Mouse (Mus musculus) cerebellum, adult 2 months (tissue): ENCODE measurements around the gene Dmrtb1. TPM values are rescaled to one million over a fixed set of nuclear protein-coding genes. Genes with fewer than 3 reads are reported as not detected.

Experiments
- DNase-seq, 2 experiments: peaks; one replicate each; pipeline ENCODE4 v3.0.0; 2021
- H3K27ac ChIP-seq: fragments of 200-500 bp; 2 replicates; pipeline ENCODE4 v1.5.1; 2012; ENCODE audit warnings: low read length, control low read depth, inconsistent platforms; ENCODE audit not compliant: insufficient read depth
- H3K27me3 ChIP-seq: fragments of 200-500 bp; 2 replicates; pipeline ENCODE4 v1.6.1; 2012; ENCODE audit warnings: inconsistent platforms, mild to moderate bottlenecking, low read length, moderate library complexity; ENCODE audit not compliant: control insufficient read depth, insufficient read depth
- H3K4me1 ChIP-seq: fragments of 200-500 bp; 2 replicates; pipeline ENCODE4 v1.6.1; 2011; ENCODE audit warnings: low read length; ENCODE audit not compliant: control insufficient read depth, insufficient read depth
- H3K4me3 ChIP-seq: fragments of 200-500 bp; replicated peaks from 2 replicates; pipeline ENCODE3; 2011; ENCODE audit warnings: mild to moderate bottlenecking, low read depth, low read length, control low read depth; ENCODE audit not compliant: insufficient read depth
- CTCF ChIP-seq: fragments of 200-500 bp; IDR thresholded peaks from 2 replicates; pipeline ENCODE4 v1.5.1; 2011; ENCODE audit warnings: low read depth, mild to moderate bottlenecking, control low read depth, low read length, moderate library complexity, borderline replicate concordance; ENCODE audit not compliant: insufficient read depth
- POLR2A ChIP-seq: fragments of 200-500 bp; IDR thresholded peaks from 2 replicates; pipeline ENCODE4 v1.6.1; 2011; ENCODE audit warnings: low read length, control low read depth, borderline replicate concordance; ENCODE audit not compliant: insufficient read depth
- WGBS: fragments of 180-500 bp; shearing (Covaris S2); methylation state at CpG from one replicate; pipeline ENCODE4 v1.1.7; 2018; 5-methylcytosine and 5-hydroxymethylcytosine counted together
- polyA plus RNA-seq: library from polyadenylated mRNA; depleted of rRNA; stranded (reverse); fragments of >200 nt; gene quantifications from 2 replicates; pipeline ENCODE4 v1.2.3, GENCODE M21; 2012; rRNA removed

Dmrtb1 gene
- polyA plus RNA-seq, result 0.47 and 0.51 TPM in 2 replicates

GRCm38 (mm10) chr4:107684130-107684529 lies at the start of gene Dmrtb1:
TSS of gene Dmrtb1 (minus strand) at chr4:107684230.
- Histone ChIP-seq H3K4me3 (no peak within 1 kb of the TSS), H3K27ac (no peak within 1 kb of the TSS), H3K27me3 (no peaks in the 10 kb centered on the region), H3K4me1 (no peaks in the 10 kb centered on the region)
- no peak for TF ChIP-seq CTCF
- no peak for TF ChIP-seq POLR2A
- 95% methylated on average over 14 of the region's 14 CpGs for WGBS
- DNase-seq, result no peak

- 68% methylated on average over 3 of the region's 3 CpGs for WGBS
- Histone ChIP-seq H3K4me3 (no peak overlapping the region), H3K27me3 (no peaks in the 10 kb centered on the region), H3K4me1 (peaks cover 2% of the 10 kb centered on the region), H3K27ac (no peak overlapping the region)
- TF ChIP-seq POLR2A (no peak), CTCF (no peak)
- no peak for DNase-seq
Measured at GRCm38 (mm10) chr4:107733603-107734002, 49.6 kb upstream of the Dmrtb1 start.

DNA sequence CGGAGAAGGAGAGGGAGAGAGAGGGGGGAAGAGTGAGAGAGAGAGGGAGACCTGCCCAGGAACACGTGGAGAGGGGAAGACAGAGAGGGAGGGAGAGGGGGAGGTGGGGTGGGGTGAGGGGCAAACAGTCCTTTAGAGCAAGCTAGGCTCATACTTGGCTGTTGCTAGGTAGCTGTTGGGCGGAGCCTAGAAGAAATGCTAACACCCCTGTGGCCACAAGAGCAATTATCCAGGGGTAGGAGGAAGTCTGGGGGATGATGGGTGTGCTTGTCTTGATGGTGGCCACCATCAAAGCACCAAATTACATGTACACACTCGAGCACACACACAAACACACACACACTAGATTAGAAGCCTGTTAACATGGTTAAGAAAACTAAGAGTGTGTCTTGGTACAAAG lies 48.6 kb upstream of the Dmrtb1 start:
- H3K4me3 ChIP-seq, result no peak overlapping the region
- TF ChIP-seq CTCF (no peak), POLR2A (no peak)
- H3K27ac ChIP-seq, result no peak overlapping the region
- H3K27me3 ChIP-seq, result no peaks in the 10 kb centered on the region
- no peak for DNase-seq
- WGBS, result 66% methylated on average over 4 of the region's 4 CpGs
- no peaks in the 10 kb centered on the region for H3K4me1 ChIP-seq

DNA sequence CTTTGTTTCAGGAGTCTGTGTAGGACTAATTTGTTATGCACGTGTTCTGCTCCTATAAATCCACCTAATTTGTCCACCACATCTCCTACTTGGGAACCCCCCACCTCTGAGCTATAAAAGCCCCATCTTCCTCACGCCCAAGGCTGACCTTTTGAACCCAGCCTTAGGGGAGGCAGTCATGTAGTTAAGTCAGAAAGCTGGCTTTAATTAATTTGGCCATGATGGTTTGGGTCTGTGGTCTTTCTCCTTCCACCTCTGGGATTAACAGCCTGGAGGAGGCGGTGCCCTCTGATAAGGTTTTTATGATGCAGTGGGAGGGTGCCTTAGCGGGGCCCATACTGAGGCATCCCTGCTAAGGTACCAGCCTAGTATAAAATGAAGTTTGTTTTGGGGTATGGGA lies 48.2 kb upstream of the Dmrtb1 start:
- Histone ChIP-seq H3K4me1 (no peaks in the 10 kb centered on the region), H3K27ac (no peak overlapping the region), H3K4me3 (no peak overlapping the region), H3K27me3 (no peaks in the 10 kb centered on the region)
- TF ChIP-seq CTCF (no peak), POLR2A (no peak)
- no peak for DNase-seq
- 94% methylated on average over 4 of the region's 4 CpGs for WGBS

- H3K27me3 ChIP-seq, result no peaks in the 10 kb centered on the region
- WGBS, result 35% methylated on average over 8 of the region's 8 CpGs
- H3K4me1 ChIP-seq, result no peaks in the 10 kb centered on the region
- TF ChIP-seq CTCF (no peak), POLR2A (no peak)
- no peak for DNase-seq
- H3K27ac ChIP-seq, result no peak overlapping the region
- H3K4me3 ChIP-seq, result no peak overlapping the region
Measured at GRCm38 (mm10) chr4:107731088-107731465, 47.0 kb upstream of the Dmrtb1 start.

DNA sequence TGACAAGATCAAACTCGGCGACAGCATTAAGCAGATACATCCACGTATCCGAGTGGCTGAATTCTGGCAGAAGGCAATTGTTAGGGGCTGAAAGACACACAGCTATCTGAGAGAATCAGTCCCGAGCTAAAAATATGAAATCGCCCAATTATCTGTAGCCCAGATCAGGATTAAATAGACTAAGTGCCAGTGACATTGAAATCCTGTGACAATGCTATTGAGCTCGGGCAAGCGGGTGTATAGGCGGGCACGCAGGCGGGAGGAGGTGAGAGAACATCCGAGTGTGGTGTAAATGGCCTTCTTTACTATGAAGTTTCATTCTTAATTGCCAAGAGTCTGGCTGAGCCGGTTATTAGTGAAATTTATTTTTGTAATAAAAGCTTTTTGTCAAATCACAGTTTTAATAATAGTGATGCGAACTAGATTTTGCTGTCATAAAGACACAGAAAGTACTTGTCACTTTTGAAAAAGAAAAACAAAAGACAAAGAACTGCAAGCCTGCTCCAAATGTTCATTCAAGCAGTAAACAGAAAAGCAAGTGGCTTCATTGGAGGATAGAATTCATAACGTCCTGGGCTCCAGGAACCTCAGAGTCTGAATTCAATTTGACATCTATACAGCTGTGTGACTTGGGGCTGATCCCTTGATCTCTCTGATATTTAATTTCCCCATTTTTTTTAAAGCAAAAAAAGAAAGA lies 46.5 kb upstream of the Dmrtb1 start:
- no peak for TF ChIP-seq POLR2A
- TF ChIP-seq CTCF, result no peak
- Histone ChIP-seq H3K27me3 (no peaks in the 10 kb centered on the region), H3K27ac (no peak overlapping the region), H3K4me1 (no peaks in the 10 kb centered on the region), H3K4me3 (no peak overlapping the region)
- 67% methylated on average over 15 of the region's 15 CpGs for WGBS
- DNase-seq, result no peak

- no peaks in the 10 kb centered on the region for H3K27me3 ChIP-seq
- no peak for DNase-seq
- no peak overlapping the region for H3K4me3 ChIP-seq
- 25% methylated on average over 9 of the region's 9 CpGs for WGBS
- H3K27ac ChIP-seq, result no peak overlapping the region
- no peaks in the 10 kb centered on the region for H3K4me1 ChIP-seq
- TF ChIP-seq POLR2A (no peak), CTCF (no peak)
Measured at GRCm38 (mm10) chr4:107725432-107725831, 41.4 kb upstream of the Dmrtb1 start.

DNA sequence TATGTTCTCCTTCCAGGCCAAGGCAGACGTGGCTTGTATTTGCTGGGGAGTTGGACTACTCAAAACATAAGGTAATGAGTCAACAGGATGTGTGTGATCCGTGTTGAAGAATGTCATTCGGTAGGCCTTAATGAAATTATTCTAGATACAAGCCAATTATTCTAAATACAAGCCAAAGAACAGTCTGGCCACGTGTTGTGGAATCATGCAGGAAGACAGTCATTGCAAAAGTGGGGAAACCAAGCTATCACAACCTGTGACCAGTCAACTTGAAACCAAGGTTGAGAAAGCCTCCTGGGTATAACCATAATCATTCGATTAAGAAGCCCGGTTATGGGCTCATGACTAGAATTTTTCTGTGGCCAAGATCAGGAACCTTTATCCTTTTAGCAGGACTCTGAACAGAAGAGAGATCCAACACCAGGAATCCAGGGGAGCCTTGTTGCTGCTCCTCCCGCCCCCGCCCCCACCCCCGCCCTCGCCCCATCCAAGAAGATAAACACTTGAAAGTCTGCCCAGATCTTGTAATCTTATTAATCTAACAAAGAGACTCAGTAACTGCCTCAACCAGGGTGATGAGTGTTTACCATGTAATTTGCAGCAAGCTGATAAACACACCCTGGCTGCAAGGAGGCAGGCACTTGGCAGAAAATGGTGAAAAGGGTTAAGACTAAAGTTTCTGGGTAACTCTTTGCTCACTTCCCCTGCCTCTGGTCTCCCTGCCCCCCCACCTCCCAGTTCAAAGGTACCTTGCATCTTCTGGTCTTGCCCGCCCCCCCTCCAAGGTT lies 36.2 kb upstream of the Dmrtb1 start:
- Histone ChIP-seq H3K27me3 (no peaks in the 10 kb centered on the region), H3K27ac (no peak overlapping the region), H3K4me1 (peaks cover 4% of the 10 kb centered on the region), H3K4me3 (no peak overlapping the region)
- TF ChIP-seq CTCF (no peak), POLR2A (no peak)
- no peak for DNase-seq
- 87% methylated on average over 11 of the region's 11 CpGs for WGBS
